Mouse (Mus musculus): ENCODE results near the gene Ccn6. TPM values are rescaled to one million over a fixed set of nuclear protein-coding genes. Genes with fewer than 3 reads are reported as not detected.

Ccn6 gene
- polyA plus RNA-seq, 1 experiment from 2014 or later = 0.48 TPM

GRCm38 (mm10) chr10:39185545-39185906 lies 21.9 kb upstream of the Ccn6 start:
- Histone ChIP-seq H3K4me1 (ENCODE audit: control insufficient read depth, insufficient read depth, low read length) (no peaks in the 10 kb centered on the region), H3K4me3 (ENCODE audit: low read depth, low read length) (no peak overlapping the region), H3K9me3 (ENCODE audit: control insufficient read depth, low read length) (no peaks in the 10 kb centered on the region), H3K4me2 (ENCODE audit: low read depth, severe bottlenecking) (no peak overlapping the region), H3K27ac (replicated peaks; ENCODE audit: low read depth, low read length) (no peak overlapping the region), H3K9ac (ENCODE audit: low read length) (no peak overlapping the region), H3K36me3 (ENCODE audit: control insufficient read depth, insufficient read depth, low read length) (no peaks in the 10 kb centered on the region), H3K27me3 (ENCODE audit: control insufficient read depth, insufficient read depth, low read length) (no peaks in the 10 kb centered on the region)
- 92% methylated on average over 4 of the region's 4 CpGs for WGBS
- ATAC-seq (ENCODE audit: insufficient number of reproducible peaks, low FRiP score, low TSS enrichment, low read depth) = no peak
- no peak for DNase-seq (ENCODE audit: low spot score)

GRCm38 (mm10) chr10:39184864-39185544 lies 21.4 kb upstream of the Ccn6 start:
- DNase-seq (ENCODE audit: low spot score) (no peak), ATAC-seq (ENCODE audit: insufficient number of reproducible peaks, low FRiP score, low TSS enrichment, low read depth) (no peak)
- H3K9me3 ChIP-seq (ENCODE audit: control insufficient read depth, low read length) = no peaks in the 10 kb centered on the region
- H3K4me3 ChIP-seq (ENCODE audit: low read depth, low read length) = no peak overlapping the region
- no peak overlapping the region for H3K27ac ChIP-seq (replicated peaks; ENCODE audit: low read depth, low read length)
- H3K27me3 ChIP-seq (ENCODE audit: control insufficient read depth, insufficient read depth, low read length) = no peaks in the 10 kb centered on the region
- no peaks in the 10 kb centered on the region for H3K36me3 ChIP-seq (ENCODE audit: control insufficient read depth, insufficient read depth, low read length)
- no peak overlapping the region for H3K4me2 ChIP-seq (ENCODE audit: low read depth, severe bottlenecking)
- WGBS = 89% methylated on average over 8 of the region's 8 CpGs
- H3K9ac ChIP-seq (ENCODE audit: low read length) = no peak overlapping the region
- H3K4me1 ChIP-seq (ENCODE audit: control insufficient read depth, insufficient read depth, low read length) = no peaks in the 10 kb centered on the region

GRCm38 (mm10) chr10:39176981-39177380 lies 13.4 kb upstream of the Ccn6 start:
- 0 out of 2 replicates have a peak, but pooled peaks cover 3% of the 10 kb centered on the region for H3K9me3 ChIP-seq (ENCODE audit: control insufficient read depth, low read length)
- no peak for DNase-seq (ENCODE audit: low spot score)
- no peak overlapping the region for H3K9ac ChIP-seq (ENCODE audit: low read length)
- no peaks in the 10 kb centered on the region for H3K36me3 ChIP-seq (ENCODE audit: control insufficient read depth, insufficient read depth, low read length)
- H3K4me1 ChIP-seq (ENCODE audit: control insufficient read depth, insufficient read depth, low read length) = 0 out of 2 replicates have a peak, but pooled peaks cover 4% of the 10 kb centered on the region
- no peak overlapping the region for H3K4me2 ChIP-seq (ENCODE audit: low read depth, severe bottlenecking)
- H3K4me3 ChIP-seq (ENCODE audit: low read depth, low read length) = no peak overlapping the region
- WGBS = 88% methylated on average over 5 of the region's 5 CpGs
- ATAC-seq (ENCODE audit: insufficient number of reproducible peaks, low FRiP score, low TSS enrichment, low read depth) = no peak
- H3K27me3 ChIP-seq (ENCODE audit: control insufficient read depth, insufficient read depth, low read length) = no peaks in the 10 kb centered on the region
- H3K27ac ChIP-seq (replicated peaks; ENCODE audit: low read depth, low read length) = no peak overlapping the region

GRCm38 (mm10) chr10:39173077-39173476 lies 9.5 kb upstream of the Ccn6 start:
- Histone ChIP-seq H3K27me3 (ENCODE audit: control insufficient read depth, insufficient read depth, low read length) (no peaks in the 10 kb centered on the region), H3K4me2 (ENCODE audit: low read depth, severe bottlenecking) (no peak overlapping the region), H3K9me3 (ENCODE audit: control insufficient read depth, low read length) (no peaks in the 10 kb centered on the region), H3K27ac (replicated peaks; ENCODE audit: low read depth, low read length) (no peak overlapping the region; the same call in 1 of the 2 replicates), H3K36me3 (ENCODE audit: control insufficient read depth, insufficient read depth, low read length) (no peaks in the 10 kb centered on the region), H3K4me1 (ENCODE audit: control insufficient read depth, insufficient read depth, low read length) (peaks cover 12% of the 10 kb centered on the region), H3K9ac (ENCODE audit: low read length) (no peak overlapping the region), H3K4me3 (ENCODE audit: low read depth, low read length) (no peak overlapping the region)
- peak; percentile 36 for DNase-seq (ENCODE audit: low spot score)
- no peak for ATAC-seq (ENCODE audit: insufficient number of reproducible peaks, low FRiP score, low TSS enrichment, low read depth)
- WGBS = 54% methylated on average over 13 of the region's 13 CpGs

GRCm38 (mm10) chr10:39172540-39172931 lies 8.9 kb upstream of the Ccn6 start:
- no peaks in the 10 kb centered on the region for H3K9me3 ChIP-seq (ENCODE audit: control insufficient read depth, low read length)
- H3K4me1 ChIP-seq (ENCODE audit: control insufficient read depth, insufficient read depth, low read length) = peaks cover 14% of the 10 kb centered on the region
- H3K27me3 ChIP-seq (ENCODE audit: control insufficient read depth, insufficient read depth, low read length) = no peaks in the 10 kb centered on the region
- ATAC-seq (ENCODE audit: insufficient number of reproducible peaks, low FRiP score, low TSS enrichment, low read depth) = no peak
- 85% methylated on average over 6 of the region's 6 CpGs for whole genome bisulfite sequencing
- no peak overlapping the region for H3K4me3 ChIP-seq (ENCODE audit: low read depth, low read length)
- no peak overlapping the region for H3K9ac ChIP-seq (ENCODE audit: low read length)
- H3K36me3 ChIP-seq (ENCODE audit: control insufficient read depth, insufficient read depth, low read length) = no peaks in the 10 kb centered on the region
- DNase-seq (ENCODE audit: low spot score) = no peak
- H3K4me2 ChIP-seq (ENCODE audit: low read depth, severe bottlenecking) = no peak overlapping the region
- no peak overlapping the region for H3K27ac ChIP-seq (replicated peaks; ENCODE audit: low read depth, low read length)

GRCm38 (mm10) chr10:39171603-39172539 lies 8.3 kb upstream of the Ccn6 start:
- peaks cover 15% of the 10 kb centered on the region for H3K4me1 ChIP-seq (ENCODE audit: control insufficient read depth, insufficient read depth, low read length)
- WGBS = 23% methylated on average over 26 of the region's 26 CpGs
- peak overlapping the region; percentile 32; the same call in 1 of the 2 replicates for H3K9ac ChIP-seq (ENCODE audit: low read length)
- H3K4me3 ChIP-seq (ENCODE audit: low read depth, low read length) = peak overlapping the region; percentile 37
- ATAC-seq (ENCODE audit: insufficient number of reproducible peaks, low FRiP score, low TSS enrichment, low read depth) = peak; percentile 35; the same call in 1 of the 2 replicates
- no peak overlapping the region; the same call in 1 of the 2 replicates for H3K27ac ChIP-seq (replicated peaks; ENCODE audit: low read depth, low read length)
- H3K36me3 ChIP-seq (ENCODE audit: control insufficient read depth, insufficient read depth, low read length) = no peaks in the 10 kb centered on the region
- H3K4me2 ChIP-seq (ENCODE audit: low read depth, severe bottlenecking) = peak overlapping the region; percentile 75
- H3K27me3 ChIP-seq (ENCODE audit: control insufficient read depth, insufficient read depth, low read length) = no peaks in the 10 kb centered on the region
- no peaks in the 10 kb centered on the region for H3K9me3 ChIP-seq (ENCODE audit: control insufficient read depth, low read length)
- peak; percentile 90 for DNase-seq (ENCODE audit: low spot score)

- peak overlapping the region; percentile 75 for H3K4me2 ChIP-seq (ENCODE audit: low read depth, severe bottlenecking)
- H3K9me3 ChIP-seq (ENCODE audit: control insufficient read depth, low read length) = no peaks in the 10 kb centered on the region
- 1% methylated on average over 19 of the region's 19 CpGs for WGBS
- no peaks in the 10 kb centered on the region for H3K36me3 ChIP-seq (ENCODE audit: control insufficient read depth, insufficient read depth, low read length)
- DNase-seq (ENCODE audit: low spot score) (peak; percentile 93), ATAC-seq (ENCODE audit: insufficient number of reproducible peaks, low FRiP score, low TSS enrichment, low read depth) (peak; percentile 75; the same call in 1 of the 2 replicates)
- H3K4me3 ChIP-seq (ENCODE audit: low read depth, low read length) = peak overlapping the region; percentile 37
- no peak overlapping the region; the same call in 1 of the 2 replicates for H3K27ac ChIP-seq (replicated peaks; ENCODE audit: low read depth, low read length)
- peaks cover 15% of the 10 kb centered on the region for H3K4me1 ChIP-seq (ENCODE audit: control insufficient read depth, insufficient read depth, low read length)
- no peaks in the 10 kb centered on the region for H3K27me3 ChIP-seq (ENCODE audit: control insufficient read depth, insufficient read depth, low read length)
- H3K9ac ChIP-seq (ENCODE audit: low read length) = peak overlapping the region; percentile 32; the same call in 1 of the 2 replicates
These were observed 7.5 kb upstream of the Ccn6 start for GRCm38 (mm10) chr10:39171134-39171533.

GRCm38 (mm10) chr10:39170706-39171105 lies 7.1 kb upstream of the Ccn6 start:
- H3K4me3 ChIP-seq (ENCODE audit: low read depth, low read length) = no peak overlapping the region
- peak; percentile 38 for DNase-seq (ENCODE audit: low spot score)
- H3K9ac ChIP-seq (ENCODE audit: low read length) = no peak overlapping the region
- H3K27me3 ChIP-seq (ENCODE audit: control insufficient read depth, insufficient read depth, low read length) = no peaks in the 10 kb centered on the region
- no peak for ATAC-seq (ENCODE audit: insufficient number of reproducible peaks, low FRiP score, low TSS enrichment, low read depth)
- H3K4me2 ChIP-seq (ENCODE audit: low read depth, severe bottlenecking) = peak overlapping the region; percentile 75; the same call in 1 of the 2 replicates
- H3K36me3 ChIP-seq (ENCODE audit: control insufficient read depth, insufficient read depth, low read length) = no peaks in the 10 kb centered on the region
- H3K9me3 ChIP-seq (ENCODE audit: control insufficient read depth, low read length) = no peaks in the 10 kb centered on the region
- 12% methylated on average over 6 of the region's 6 CpGs for WGBS
- H3K4me1 ChIP-seq (ENCODE audit: control insufficient read depth, insufficient read depth, low read length) = peaks cover 15% of the 10 kb centered on the region
- no peak overlapping the region for H3K27ac ChIP-seq (replicated peaks; ENCODE audit: low read depth, low read length)

All from limb, embryonic 11.5 days (tissue).